Mouse (Mus musculus): ENCODE results near the gene Gm16368. TPM values are rescaled to one million over a fixed set of nuclear protein-coding genes. Genes with fewer than 3 reads are reported as not detected.
"Not testable (repeated sequence)": the region's sequence is repeated elsewhere in the genome, so short reads cannot be mapped to it uniquely, and the experiment has no call there.

Gm16368 gene
- polyA plus RNA-seq (2015; fragmentation: Nextera tagmentation; extraction: Ambion mirVana): not detected in 2 replicates

DNA sequence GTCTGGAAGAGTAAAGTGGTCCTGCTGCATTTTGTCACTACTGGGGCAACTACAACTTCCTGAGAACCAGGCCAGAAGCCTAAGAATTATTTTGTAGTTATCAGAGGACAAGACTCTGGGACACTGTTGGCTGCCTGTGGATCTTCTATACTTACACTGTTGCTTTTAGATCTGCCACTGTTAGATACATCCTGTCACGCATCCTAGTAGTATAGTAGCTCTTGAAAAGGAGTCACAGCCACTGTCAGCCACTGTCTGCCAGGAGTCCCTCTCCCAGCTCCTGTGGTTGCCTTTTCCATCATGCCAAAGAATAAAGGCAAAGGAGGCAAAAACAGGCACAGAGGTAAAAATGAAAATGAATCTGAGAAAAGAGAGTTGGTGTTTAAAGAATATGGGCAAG lies at the start of gene Gm16368:
TSS of gene Gm16368 (plus strand) at position 301 of the 400 bp plus-strand sequence.
- H3K4me2 ChIP-seq (ENCODE audit: low read depth, low read length); H3K27me3 ChIP-seq (ENCODE audit: control insufficient read depth, insufficient read depth, low read depth, low read length); H3K4me3 ChIP-seq (ENCODE audit: low read length); H3K36me3 ChIP-seq (ENCODE audit: control insufficient read depth, insufficient read depth, low read length); ATAC-seq (ENCODE audit: low read depth); H3K9me3 ChIP-seq (ENCODE audit: control insufficient read depth, low read length); H3K27ac ChIP-seq (ENCODE audit: low read length); H3K9ac ChIP-seq (ENCODE audit: low read length); H3K4me1 ChIP-seq (replicated peaks; ENCODE audit: control insufficient read depth, insufficient read depth, low read length): not testable (repeated sequence)
- WGBS: 64% methylated on average over 1 of the region's 1 CpGs

DNA sequence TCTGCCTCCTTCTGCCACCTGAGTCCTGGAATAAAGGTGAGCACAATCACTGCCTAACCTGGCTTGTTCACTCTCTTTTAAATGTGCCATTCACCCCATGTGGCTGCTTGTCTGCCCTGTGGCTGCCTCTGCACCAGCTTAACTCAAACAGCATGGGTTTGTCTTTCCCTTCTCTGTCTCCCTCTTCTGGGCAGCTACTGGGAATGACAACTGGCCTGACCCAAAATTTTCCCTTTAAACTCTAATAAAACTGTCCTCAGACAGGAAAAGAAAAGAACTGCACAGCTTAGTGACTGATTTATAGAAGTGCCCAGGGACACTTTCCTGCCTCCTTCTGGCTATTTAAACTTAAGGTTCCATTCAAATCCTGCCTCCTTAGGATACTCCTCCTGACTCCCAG lies 44.4 kb upstream of the Gm16368 start:
- H3K4me1 ChIP-seq (replicated peaks; ENCODE audit: control insufficient read depth, insufficient read depth, low read length); ATAC-seq (ENCODE audit: low read depth): not testable (repeated sequence)

DNA sequence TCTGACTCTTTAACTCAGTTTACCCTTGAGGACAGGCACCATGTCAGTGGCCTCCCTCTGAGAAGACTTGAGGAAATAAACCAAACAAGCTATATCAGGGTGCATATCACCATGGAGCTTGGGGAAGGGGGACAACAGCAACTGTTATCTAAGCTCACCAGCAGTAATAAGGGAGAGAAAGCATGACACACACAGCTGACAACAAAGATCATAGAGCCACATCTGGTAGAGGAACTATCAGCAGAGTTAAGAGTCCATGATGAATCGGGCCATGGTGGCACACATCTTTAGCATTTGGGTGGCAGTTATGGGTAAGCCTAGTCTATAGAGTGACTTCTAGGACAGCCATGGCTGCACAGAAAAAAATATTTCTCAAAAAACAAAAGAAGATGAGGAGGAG lies 43.8 kb upstream of the Gm16368 start:
- not testable (repeated sequence) for H3K9ac ChIP-seq (ENCODE audit: low read length); H3K9me3 ChIP-seq (ENCODE audit: control insufficient read depth, low read length); H3K27me3 ChIP-seq (ENCODE audit: control insufficient read depth, insufficient read depth, low read depth, low read length); H3K27ac ChIP-seq (ENCODE audit: low read length); ATAC-seq (ENCODE audit: low read depth); H3K4me2 ChIP-seq (ENCODE audit: low read depth, low read length); H3K36me3 ChIP-seq (ENCODE audit: control insufficient read depth, insufficient read depth, low read length); H3K4me1 ChIP-seq (replicated peaks; ENCODE audit: control insufficient read depth, insufficient read depth, low read length); H3K4me3 ChIP-seq (ENCODE audit: low read length)
- 84% methylated on average over 1 of the region's 1 CpGs for WGBS

More for the DNA sequence above, 44.4 kb upstream of the Gm16368 start:
- H3K27me3 ChIP-seq (ENCODE audit: control insufficient read depth, insufficient read depth, low read depth, low read length); H3K9me3 ChIP-seq (ENCODE audit: control insufficient read depth, low read length); H3K4me2 ChIP-seq (ENCODE audit: low read depth, low read length); H3K36me3 ChIP-seq (ENCODE audit: control insufficient read depth, insufficient read depth, low read length); H3K9ac ChIP-seq (ENCODE audit: low read length); H3K27ac ChIP-seq (ENCODE audit: low read length); H3K4me3 ChIP-seq (ENCODE audit: low read length): not testable (repeated sequence)

- 58% methylated on average over 1 of the region's 1 CpGs for WGBS
- not testable (repeated sequence) for H3K9ac ChIP-seq (ENCODE audit: low read length); H3K27me3 ChIP-seq (ENCODE audit: control insufficient read depth, insufficient read depth, low read depth, low read length); H3K36me3 ChIP-seq (ENCODE audit: control insufficient read depth, insufficient read depth, low read length); H3K4me3 ChIP-seq (ENCODE audit: low read length); H3K9me3 ChIP-seq (ENCODE audit: control insufficient read depth, low read length); H3K27ac ChIP-seq (ENCODE audit: low read length); H3K4me1 ChIP-seq (replicated peaks; ENCODE audit: control insufficient read depth, insufficient read depth, low read length); H3K4me2 ChIP-seq (ENCODE audit: low read depth, low read length); ATAC-seq (ENCODE audit: low read depth)
Measured at GRCm38 (mm10) chr12:88045226-88045625, 38.3 kb upstream of the Gm16368 start.

Other genes starting within 250 kb of the Gm16368 start
- gene Gm2001, start 241.4 kb upstream of the Gm16368 start, polyA plus RNA-seq (2015; fragmentation: Nextera tagmentation; extraction: Ambion mirVana): not detected in 2 replicates
- gene Gm2016, start 209.6 kb upstream of the Gm16368 start, polyA plus RNA-seq (2015; fragmentation: Nextera tagmentation; extraction: Ambion mirVana): not detected in 2 replicates
- not detected in 2 replicates for gene Gm2022, start 188.3 kb upstream of the Gm16368 start, polyA plus RNA-seq (2015; fragmentation: Nextera tagmentation; extraction: Ambion mirVana)
- gene Gm2035, start 163.8 kb upstream of the Gm16368 start, polyA plus RNA-seq (2015; fragmentation: Nextera tagmentation; extraction: Ambion mirVana): not detected in 2 replicates
- not detected in 2 replicates for gene Gm2042, start 129.6 kb upstream of the Gm16368 start, polyA plus RNA-seq (2015; fragmentation: Nextera tagmentation; extraction: Ambion mirVana)
- gene Gm2075, start 71.8 kb upstream of the Gm16368 start, polyA plus RNA-seq (2015; fragmentation: Nextera tagmentation; extraction: Ambion mirVana): not detected in 2 replicates
- gene Gm6803, start 64.9 kb upstream of the Gm16368 start, polyA plus RNA-seq (2015; fragmentation: Nextera tagmentation; extraction: Ambion mirVana): not detected in 2 replicates
- gene Gm2056, start 56.7 kb upstream of the Gm16368 start, polyA plus RNA-seq (2015; fragmentation: Nextera tagmentation; extraction: Ambion mirVana): not detected in 2 replicates
- gene Gm10436, start 98.4 kb downstream of the Gm16368 start, polyA plus RNA-seq (2015; fragmentation: Nextera tagmentation; extraction: Ambion mirVana): not detected in 2 replicates
- not detected in 2 replicates for gene Gm8332, start 166.4 kb downstream of the Gm16368 start, polyA plus RNA-seq (2015; fragmentation: Nextera tagmentation; extraction: Ambion mirVana)
- gene Gm5662, start 190.8 kb downstream of the Gm16368 start, polyA plus RNA-seq (2015; fragmentation: Nextera tagmentation; extraction: Ambion mirVana): not detected in 2 replicates
- gene Gm5039, start 240.3 kb downstream of the Gm16368 start, polyA plus RNA-seq (2015; fragmentation: Nextera tagmentation; extraction: Ambion mirVana): not detected in 2 replicates